Mouse (Mus musculus): ENCODE data around the gene Tmem198.

Tmem198 gene

GRCm38 (mm10) chr1:75487405-75488161, 8.3 kb downstream of the Tmem198 start:
- DNase-seq (ENCODE audit: low spot score in 2 of 2), result peak in 1 of 2 experiments; percentile 14

GRCm38 (mm10) chr1:75490785-75491551, 11.6 kb downstream of the Tmem198 start:
- DNase-seq (ENCODE audit: low spot score in 2 of 2), result no peak

GRCm38 (mm10) chr1:75492579-75493170, 13.3 kb downstream of the Tmem198 start:
- DNase-seq (ENCODE audit: low spot score in 2 of 2), result no peak

GRCm38 (mm10) chr1:75494878-75495548, 15.7 kb downstream of the Tmem198 start:
- no peak for DNase-seq (ENCODE audit: low spot score in 2 of 2)

GRCm38 (mm10) chr1:75498897-75499296, 19.6 kb downstream of the Tmem198 start:
- DNase-seq (ENCODE audit: low spot score in 2 of 2), result no peak

- DNase-seq (ENCODE audit: low spot score in 2 of 2), result no peak
These were observed 20.1 kb downstream of the Tmem198 start for GRCm38 (mm10) chr1:75499441-75499840.

- no peak for DNase-seq (ENCODE audit: low spot score in 2 of 2)
These were observed 22.6 kb downstream of the Tmem198 start for GRCm38 (mm10) chr1:75501905-75502304.

GRCm38 (mm10) chr1:75502945-75503650, 23.8 kb downstream of the Tmem198 start:
- no peak for DNase-seq (ENCODE audit: low spot score in 2 of 2)

GRCm38 (mm10) chr1:75503651-75503980, 24.3 kb downstream of the Tmem198 start:
- DNase-seq (ENCODE audit: low spot score in 2 of 2), result no peak

- DNase-seq (ENCODE audit: low spot score in 2 of 2), result no peak
These were observed 25.1 kb downstream of the Tmem198 start for GRCm38 (mm10) chr1:75504256-75505045.

- no peak for DNase-seq (ENCODE audit: low spot score in 2 of 2)
These were observed 26.0 kb downstream of the Tmem198 start for GRCm38 (mm10) chr1:75505159-75505955.

GRCm38 (mm10) chr1:75505956-75506831, 26.9 kb downstream of the Tmem198 start, which contains the start of gene Obsl1:
Gene Obsl1 (minus strand): TSS chr1:75506452.
- no peak for DNase-seq (ENCODE audit: low spot score in 2 of 2)

GRCm38 (mm10) chr1:75507006-75507405, 27.7 kb downstream of the Tmem198 start, which contains the start of gene Inha:
Gene Inha (plus strand): TSS chr1:75507077.
- DNase-seq (ENCODE audit: low spot score in 2 of 2), result no peak

GRCm38 (mm10) chr1:75509586-75509985, 30.3 kb downstream of the Tmem198 start:
- no peak for DNase-seq (ENCODE audit: low spot score in 2 of 2)

GRCm38 (mm10) chr1:75510154-75510553, 30.8 kb downstream of the Tmem198 start:
- no peak for DNase-seq (ENCODE audit: low spot score in 2 of 2)

- DNase-seq (ENCODE audit: low spot score in 2 of 2), result no peak
These were observed 32.3 kb downstream of the Tmem198 start for GRCm38 (mm10) chr1:75511437-75512210.

GRCm38 (mm10) chr1:75512550-75512949, 33.2 kb downstream of the Tmem198 start:
- no peak for DNase-seq (ENCODE audit: low spot score in 2 of 2)
